8 mouse cellular contexts compared by ENCODE assay signal in the genomic region with DNA sequence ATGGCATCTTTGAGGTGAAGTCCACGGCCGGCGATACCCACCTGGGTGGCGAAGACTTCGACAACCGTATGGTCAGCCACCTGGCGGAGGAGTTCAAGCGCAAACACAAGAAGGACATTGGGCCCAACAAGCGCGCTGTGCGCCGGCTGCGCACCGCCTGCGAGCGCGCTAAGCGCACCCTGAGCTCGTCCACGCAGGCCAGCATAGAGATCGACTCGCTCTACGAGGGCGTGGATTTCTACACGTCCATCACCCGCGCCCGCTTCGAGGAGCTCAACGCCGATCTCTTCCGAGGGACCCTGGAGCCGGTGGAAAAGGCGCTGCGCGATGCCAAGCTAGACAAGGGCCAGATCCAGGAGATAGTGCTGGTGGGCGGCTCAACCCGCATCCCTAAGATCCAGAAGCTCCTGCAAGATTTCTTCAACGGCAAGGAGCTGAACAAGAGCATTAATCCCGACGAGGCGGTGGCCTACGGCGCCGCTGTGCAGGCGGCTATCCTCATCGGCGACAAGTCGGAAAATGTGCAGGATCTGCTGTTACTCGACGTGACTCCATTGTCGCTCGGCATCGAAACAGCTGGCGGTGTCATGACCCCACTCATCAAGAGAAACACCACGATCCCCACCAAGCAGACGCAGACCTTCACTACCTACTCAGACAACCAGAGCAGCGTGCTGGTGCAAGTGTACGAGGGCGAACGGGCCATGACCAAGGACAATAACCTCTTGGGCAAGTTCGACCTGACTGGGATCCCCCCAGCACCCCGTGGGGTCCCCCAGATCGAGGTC. TPM values are rescaled to one million over a fixed set of nuclear protein-coding genes. Genes with fewer than 3 reads are reported as not detected.
DNase-seq lines count a peak whose midpoint lies in the region; ATAC-seq and TF ChIP-seq lines count a peak whose summit lies in the region.

No protein-coding gene starts in this region.

- peak overlapping the region; percentile 21; the same call in 1 of the 2 replicates for H3K27ac ChIP-seq in forebrain, embryonic 10.5 days
- no peak overlapping the region for H3K27ac ChIP-seq in hindbrain, embryonic 12.5 days
- no peak overlapping the region for H3K27ac ChIP-seq in midbrain, embryonic 11.5 days (ENCODE audit: low read depth, low read length)
- H3K27ac ChIP-seq in spleen, adult 2 months (ENCODE audit: insufficient read depth, low read length) = no peak overlapping the region

- no peaks in the 10 kb centered on the region for H3K36me3 ChIP-seq in E14TG2a.4 (ENCODE audit: insufficient read depth, low read length)
- H3K36me3 ChIP-seq in forebrain, embryonic 10.5 days (replicated peaks) = no peaks in the 10 kb centered on the region
- H3K36me3 ChIP-seq in hindbrain, embryonic 12.5 days = no peaks in the 10 kb centered on the region
- no peaks in the 10 kb centered on the region for H3K36me3 ChIP-seq in midbrain, embryonic 11.5 days (ENCODE audit: control insufficient read depth, insufficient read depth, low read length)
- no peaks in the 10 kb centered on the region for H3K36me3 ChIP-seq in spleen, adult 2 months (ENCODE audit: control insufficient read depth, insufficient read depth, low read length)

- DNase-seq in adrenal gland, postnatal 10 days = peak; percentile 34
- peak; percentile 46 for DNase-seq in forebrain, embryonic 10.5 days (ENCODE audit: extremely low spot score, low spot score)
- peak; percentile 18 to 31 for DNase-seq in left cerebral cortex, adult 8-10 months (ENCODE audit: low spot score in 2 of 2)
- peak; percentile 95 for DNase-seq in midbrain, embryonic 11.5 days (ENCODE audit: low spot score, missing footprints)
- DNase-seq in spleen, adult 2 months (ENCODE audit: low read depth in 1 of 2, low spot score in 2 of 2) = no peak
- no peak for DNase-seq in adipocyte (ENCODE audit: low spot score)

- no peak overlapping the region for H3K9ac ChIP-seq in hindbrain, embryonic 12.5 days
- H3K9ac ChIP-seq in midbrain, embryonic 11.5 days (ENCODE audit: low read length) = no peak overlapping the region

- TF ChIP-seq CTCF in E14TG2a.4 (conservative IDR thresholded peaks at IDR 0.05; ENCODE audit: low read length) = no peak
- no peak for TF ChIP-seq CTCF in spleen, adult 2 months (IDR thresholded peaks at IDR 0.05; ENCODE audit: extremely low read depth, insufficient read depth, insufficient read length, insufficient replicate concordance)

- H3K4me2 ChIP-seq in hindbrain, embryonic 12.5 days (replicated peaks) = peak overlapping the region; percentile 75
- peak overlapping the region; percentile 67 for H3K4me2 ChIP-seq in midbrain, embryonic 11.5 days

- peaks cover 34% of the 10 kb centered on the region for H3K4me1 ChIP-seq in E14TG2a.4 (replicated peaks; ENCODE audit: low read depth, low read length)
- peaks cover 29% of the 10 kb centered on the region for H3K4me1 ChIP-seq in forebrain, embryonic 10.5 days
- peaks cover 20% of the 10 kb centered on the region for H3K4me1 ChIP-seq in hindbrain, embryonic 12.5 days
- H3K4me1 ChIP-seq in midbrain, embryonic 11.5 days (ENCODE audit: control insufficient read depth, insufficient read depth, low read length) = peaks cover 17% of the 10 kb centered on the region
- peaks cover 11% of the 10 kb centered on the region for H3K4me1 ChIP-seq in spleen, adult 2 months (ENCODE audit: control insufficient read depth, insufficient read depth, insufficient read length)

- no peaks in the 10 kb centered on the region for H3K9me3 ChIP-seq in E14TG2a.4 (ENCODE audit: low read length)
- no peaks in the 10 kb centered on the region for H3K9me3 ChIP-seq in forebrain, embryonic 10.5 days
- H3K9me3 ChIP-seq in hindbrain, embryonic 12.5 days (replicated peaks) = no peaks in the 10 kb centered on the region
- no peaks in the 10 kb centered on the region for H3K9me3 ChIP-seq in midbrain, embryonic 11.5 days (ENCODE audit: control insufficient read depth, low read length)

- TF ChIP-seq POLR2A in spleen, adult 2 months (IDR thresholded peaks at IDR 0.05; ENCODE audit: low read depth, low read length) = no peak

- H3K4me3 ChIP-seq in E14TG2a.4 (replicated peaks; ENCODE audit: low read length) = peak overlapping the region; percentile 95
- peak overlapping the region; percentile 74 for H3K4me3 ChIP-seq in forebrain, embryonic 10.5 days
- peak overlapping the region; percentile 55 for H3K4me3 ChIP-seq in hindbrain, embryonic 12.5 days
- H3K4me3 ChIP-seq in midbrain, embryonic 11.5 days (ENCODE audit: low read depth, low read length) = peak overlapping the region; percentile 68
- H3K4me3 ChIP-seq in spleen, adult 2 months (ENCODE audit: extremely low read depth, insufficient read depth, insufficient read length) = peak overlapping the region; percentile 76; the same call in 1 of the 2 replicates

- H3K27me3 ChIP-seq in E14TG2a.4 (ENCODE audit: insufficient read depth, low read length) = peaks cover 55% of the 10 kb centered on the region
- peaks cover 67% of the 10 kb centered on the region for H3K27me3 ChIP-seq in forebrain, embryonic 10.5 days (ENCODE audit: poor library complexity, severe bottlenecking)
- peaks cover 50% of the 10 kb centered on the region for H3K27me3 ChIP-seq in hindbrain, embryonic 12.5 days
- H3K27me3 ChIP-seq in midbrain, embryonic 11.5 days (ENCODE audit: control insufficient read depth, insufficient read depth, low read length) = peaks cover 40% of the 10 kb centered on the region
- peaks cover 11% of the 10 kb centered on the region for H3K27me3 ChIP-seq in spleen, adult 2 months (ENCODE audit: control insufficient read depth, insufficient read depth, low read length)

- WGBS in forebrain, embryonic 10.5 days = 4% methylated on average over 64 of the region's 64 CpGs
- 4% methylated on average over 64 of the region's 64 CpGs for WGBS in hindbrain, embryonic 12.5 days
- 4% methylated on average over 64 of the region's 64 CpGs for WGBS in midbrain, embryonic 11.5 days
- WGBS in spleen, adult 2 months = 10% methylated on average over 64 of the region's 64 CpGs

- ATAC-seq in hindbrain, embryonic 12.5 days (ENCODE audit: low FRiP score) = no peak
- no peak for ATAC-seq in midbrain, embryonic 11.5 days (ENCODE audit: low FRiP score)

RNA-seq across cellular contexts. Expression of gene Hspa2, which starts 1.4 kb away (rescaled TPM):
- 10 to 100 TPM; 16.7 to 18.6 TPM for total RNA-seq in adrenal gland, postnatal 10 days (2021)
- 3.1 and 3.7 TPM in 2 replicates for polyA plus RNA-seq in forebrain, embryonic 10.5 days (2016; fragmentation: Nextera tagmentation; extraction: Ambion mirVana)
- 9.8 and 10.4 TPM in 2 replicates for polyA plus RNA-seq in hindbrain, embryonic 12.5 days (2016; fragmentation: Nextera tagmentation; extraction: Ambion mirVana)
- total RNA-seq in left cerebral cortex, adult 8-10 months (2022) = 10 to 100 TPM; 52.3 to 62.4 (median 61.0) TPM
- 5.1 and 7.0 TPM in 2 replicates for polyA plus RNA-seq in midbrain, embryonic 11.5 days (2014; fragmentation: Nextera tagmentation; extraction: Ambion mirVana)
- polyA plus RNA-seq in spleen, adult 2 months (2012; rRNA removed) = 3.8 and 6.0 TPM in 2 replicates

RNA-seq across cellular contexts. Expression of gene Ppp1r36, which starts 12.0 kb away (rescaled TPM):
- total RNA-seq in adrenal gland, postnatal 10 days (2021) = under 1 TPM in 1 of 2 experiments, not detected in 1; 0.45 TPM
- 0.30 and 0.47 TPM in 2 replicates for polyA plus RNA-seq in forebrain, embryonic 10.5 days (2016; fragmentation: Nextera tagmentation; extraction: Ambion mirVana)
- 2.7 and 3.1 TPM in 2 replicates for polyA plus RNA-seq in hindbrain, embryonic 12.5 days (2016; fragmentation: Nextera tagmentation; extraction: Ambion mirVana)
- total RNA-seq in left cerebral cortex, adult 8-10 months (2022) = 1 to 10 TPM in 3 of 4 experiments, under 1 TPM in 1; 0.74 to 2.7 (median 1.8) TPM
- polyA plus RNA-seq in midbrain, embryonic 11.5 days (2014; fragmentation: Nextera tagmentation; extraction: Ambion mirVana) = 0.39 and 0.51 TPM in 2 replicates
- polyA plus RNA-seq in spleen, adult 2 months (2012; rRNA removed) = not detected in 2 replicates

RNA-seq across cellular contexts. Expression of gene Zbtb1, which starts 35.3 kb away (rescaled TPM):
- total RNA-seq in adrenal gland, postnatal 10 days (2021) = 1 to 10 TPM; 5.7 to 7.2 TPM
- polyA plus RNA-seq in forebrain, embryonic 10.5 days (2016; fragmentation: Nextera tagmentation; extraction: Ambion mirVana) = 8.0 and 8.4 TPM in 2 replicates
- 8.3 and 8.6 TPM in 2 replicates for polyA plus RNA-seq in hindbrain, embryonic 12.5 days (2016; fragmentation: Nextera tagmentation; extraction: Ambion mirVana)
- 1 to 10 TPM; 5.4 to 6.0 (median 5.6) TPM for total RNA-seq in left cerebral cortex, adult 8-10 months (2022)
- 7.6 and 7.8 TPM in 2 replicates for polyA plus RNA-seq in midbrain, embryonic 11.5 days (2014; fragmentation: Nextera tagmentation; extraction: Ambion mirVana)
- polyA plus RNA-seq in spleen, adult 2 months (2012; rRNA removed) = 2.1 and 2.5 TPM in 2 replicates

RNA-seq across cellular contexts. Expression of gene Zbtb25, which starts 36.0 kb away (rescaled TPM):
- total RNA-seq in adrenal gland, postnatal 10 days (2021) = 10 to 100 TPM in 1 of 2 experiments, 1 to 10 TPM in 1; 8.7 to 15.9 TPM
- 18.6 and 20.1 TPM in 2 replicates for polyA plus RNA-seq in forebrain, embryonic 10.5 days (2016; fragmentation: Nextera tagmentation; extraction: Ambion mirVana)
- 20.1 and 20.6 TPM in 2 replicates for polyA plus RNA-seq in hindbrain, embryonic 12.5 days (2016; fragmentation: Nextera tagmentation; extraction: Ambion mirVana)
- total RNA-seq in left cerebral cortex, adult 8-10 months (2022) = 10 to 100 TPM; 19.0 to 22.6 (median 20.8) TPM
- 20.9 and 23.4 TPM in 2 replicates for polyA plus RNA-seq in midbrain, embryonic 11.5 days (2014; fragmentation: Nextera tagmentation; extraction: Ambion mirVana)
- polyA plus RNA-seq in spleen, adult 2 months (2012; rRNA removed) = 6.9 and 7.5 TPM in 2 replicates

Comparison
In these comparisons a context has a peak if more than half of its experiments do, and no peak if none do; other contexts are left out.
1. DNase-seq: peak in adrenal gland, postnatal 10 days (single experiment), forebrain, embryonic 10.5 days (single experiment), left cerebral cortex, adult 8-10 months (2 of 2) and midbrain, embryonic 11.5 days (single experiment); none in spleen, adult 2 months (0 of 2) and adipocyte (single experiment).
2. Peak in every context shown above with its lines, with median percentiles within 50 percentile points of each other: H3K4me3 ChIP-seq.